Mouse (Mus musculus) cerebellum, adult 2 months (tissue): ENCODE data around the gene Serpinh1.

Source experiments
- CTCF ChIP-seq: fragments of 200-500 bp; IDR thresholded peaks from 2 replicates; pipeline ENCODE4 v1.5.1; 2011; ENCODE audit warnings: low read depth, mild to moderate bottlenecking, control low read depth, low read length, moderate library complexity, borderline replicate concordance; ENCODE audit not compliant: insufficient read depth
- POLR2A ChIP-seq: fragments of 200-500 bp; IDR thresholded peaks from 2 replicates; pipeline ENCODE4 v1.6.1; 2011; ENCODE audit warnings: low read length, control low read depth, borderline replicate concordance; ENCODE audit not compliant: insufficient read depth

DNA sequence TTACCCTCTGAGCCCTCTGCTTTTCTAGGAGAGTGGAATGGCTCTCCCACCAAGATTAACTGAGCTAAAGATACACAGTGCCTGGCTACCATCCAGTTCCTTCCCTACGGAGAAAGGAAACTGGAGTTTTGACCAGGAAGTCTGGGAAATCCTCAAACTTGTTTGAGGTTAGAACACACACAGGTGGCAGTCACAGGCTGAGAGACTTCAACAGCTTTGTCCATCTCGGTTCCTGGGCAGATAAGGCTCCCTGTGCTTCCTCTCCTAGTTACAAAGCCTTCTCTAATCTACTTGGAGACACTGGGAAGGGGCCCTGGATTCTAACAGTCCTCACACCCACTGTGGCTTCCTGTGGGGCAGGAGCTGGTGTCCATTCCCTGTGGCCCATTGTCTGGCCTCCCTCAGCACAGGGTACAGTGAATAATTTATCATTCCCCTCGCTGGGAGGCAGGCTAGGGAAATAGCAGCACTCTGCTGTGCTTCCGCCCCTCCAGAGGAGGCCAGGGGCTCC, 31.1 kb upstream of the Serpinh1 start:
- TF ChIP-seq CTCF: no peak
- TF ChIP-seq POLR2A: no peak
